Comparison of ENCODE assay signal across 8 mouse cellular contexts in the genomic region with DNA sequence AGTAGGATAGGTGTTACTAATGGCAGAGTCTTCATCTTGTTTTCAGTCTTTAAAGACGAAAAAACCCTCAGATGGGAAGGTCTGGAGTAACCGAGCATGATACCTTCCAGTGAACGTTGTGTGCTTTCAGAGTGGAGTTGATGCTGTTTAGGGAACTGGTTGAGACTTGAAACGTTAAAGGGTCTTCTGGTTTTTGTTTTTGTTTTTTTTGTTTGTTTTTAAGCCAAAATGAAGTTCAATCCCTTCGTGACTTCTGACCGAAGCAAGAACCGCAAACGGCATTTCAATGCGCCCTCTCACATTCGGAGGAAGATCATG. TPM values are rescaled to one million over a fixed set of nuclear protein-coding genes. Genes with fewer than 3 reads are reported as not detected.
DNase-seq lines count a peak whose midpoint lies in the region; ATAC-seq and TF ChIP-seq lines count a peak whose summit lies in the region.

No protein-coding gene starts in this region.

- H3K9me3 ChIP-seq in heart, embryonic 12.5 days (replicated peaks), result no peaks in the 10 kb centered on the region
- no peaks in the 10 kb centered on the region for H3K9me3 ChIP-seq in E14TG2a.4 (ENCODE audit: low read length)
- H3K9me3 ChIP-seq in forebrain, embryonic 13.5 days (replicated peaks), result no peaks in the 10 kb centered on the region
- no peaks in the 10 kb centered on the region for H3K9me3 ChIP-seq in liver, embryonic 14.5 days (ENCODE audit: control insufficient read depth, low read length)

- peak overlapping the region; percentile 94 for H3K27ac ChIP-seq in heart, embryonic 12.5 days (ENCODE audit: poor library complexity, severe bottlenecking)
- peak overlapping the region; percentile 88 for H3K27ac ChIP-seq in forebrain, embryonic 13.5 days
- H3K27ac ChIP-seq in liver, embryonic 14.5 days, result peak overlapping the region; percentile 75

- under 1% methylated on average over 10 of the region's 10 CpGs for WGBS in heart, embryonic 12.5 days
- under 1% methylated on average over 10 of the region's 10 CpGs for WGBS in forebrain, embryonic 13.5 days
- 0% methylated on average over 10 of the region's 10 CpGs for WGBS in liver, embryonic 14.5 days (ENCODE audit: insufficient replicate concordance)

- H3K36me3 ChIP-seq in heart, embryonic 12.5 days, result peaks cover 46% of the 10 kb centered on the region
- peaks cover 52% of the 10 kb centered on the region for H3K36me3 ChIP-seq in E14TG2a.4 (ENCODE audit: insufficient read depth, low read length)
- peaks cover 46% of the 10 kb centered on the region for H3K36me3 ChIP-seq in forebrain, embryonic 13.5 days (ENCODE audit: poor library complexity, severe bottlenecking)
- peaks cover 35% of the 10 kb centered on the region for H3K36me3 ChIP-seq in liver, embryonic 14.5 days (replicated peaks; ENCODE audit: control insufficient read depth, insufficient read depth, low read depth)

- no peak for TF ChIP-seq EP300 in liver, embryonic 14.5 days (IDR thresholded peaks at IDR 0.05; ENCODE audit: low read depth)

- H3K4me2 ChIP-seq in heart, embryonic 12.5 days, result peak overlapping the region; percentile 88
- peak overlapping the region; percentile 77 for H3K4me2 ChIP-seq in forebrain, embryonic 13.5 days
- peak overlapping the region; percentile 72 for H3K4me2 ChIP-seq in liver, embryonic 14.5 days (ENCODE audit: low read depth)

- H3K27me3 ChIP-seq in heart, embryonic 12.5 days (replicated peaks), result no peaks in the 10 kb centered on the region
- H3K27me3 ChIP-seq in E14TG2a.4 (ENCODE audit: insufficient read depth, low read length), result peaks cover 10% of the 10 kb centered on the region
- H3K27me3 ChIP-seq in forebrain, embryonic 13.5 days, result 0 out of 2 replicates have a peak, but pooled peaks cover 4% of the 10 kb centered on the region
- no peaks in the 10 kb centered on the region for H3K27me3 ChIP-seq in liver, embryonic 14.5 days (ENCODE audit: control insufficient read depth, insufficient read depth, low read length)

- H3K9ac ChIP-seq in heart, embryonic 12.5 days, result peak overlapping the region; percentile 93
- H3K9ac ChIP-seq in forebrain, embryonic 13.5 days, result peak overlapping the region; percentile 99
- peak overlapping the region; percentile 100 for H3K9ac ChIP-seq in liver, embryonic 14.5 days (replicated peaks)

- intact Hi-C loops in heart, postnatal 25 days (cut with DNase I), result loop anchor here (5.0 kb wide), 1 partner anchor 65 kb away; the partner anchor contains the start of gene Slc25a35

- DNase-seq in heart, postnatal 25 days (ENCODE audit: low spot score), result no peak
- DNase-seq in liver, embryonic 14.5 days (ENCODE audit: low read depth in 3 of 3, low spot score in 3 of 3), result no peak
- DNase-seq in ovary, postnatal 36 days (ENCODE audit: low spot score), result no peak
- DNase-seq in frontal cortex, postnatal 14 days (ENCODE audit: low spot score in 2 of 2), result no peak
- no peak for DNase-seq in thymus, postnatal 25 days

- peaks cover 15% of the 10 kb centered on the region for H3K4me1 ChIP-seq in heart, embryonic 12.5 days (replicated peaks)
- H3K4me1 ChIP-seq in E14TG2a.4 (replicated peaks; ENCODE audit: low read depth, low read length), result peaks cover 40% of the 10 kb centered on the region
- H3K4me1 ChIP-seq in forebrain, embryonic 13.5 days, result peaks cover 8% of the 10 kb centered on the region
- H3K4me1 ChIP-seq in liver, embryonic 14.5 days (replicated peaks; ENCODE audit: control insufficient read depth in 2 of 2, insufficient read depth in 2 of 2, low read length in 1 of 2), result peaks cover 18 to 30% of the 10 kb centered on the region in 2 experiments

- H3K4me3 ChIP-seq in heart, embryonic 12.5 days, result peak overlapping the region; percentile 78
- H3K4me3 ChIP-seq in E14TG2a.4 (replicated peaks; ENCODE audit: low read length), result peak overlapping the region; percentile 95
- H3K4me3 ChIP-seq in forebrain, embryonic 13.5 days, result peak overlapping the region; percentile 94
- H3K4me3 ChIP-seq in liver, embryonic 14.5 days (ENCODE audit: insufficient read depth in 1 of 2, low read depth in 2 of 2, low read length in 2 of 2), result peak overlapping the region; percentile 93 to 95

- ATAC-seq in heart, embryonic 12.5 days (ENCODE audit: insufficient number of reproducible peaks, low FRiP score), result no peak
- no peak for ATAC-seq in forebrain, embryonic 13.5 days
- no peak for ATAC-seq in liver, embryonic 14.5 days (ENCODE audit: insufficient read depth)

- TF ChIP-seq CTCF in E14TG2a.4 (conservative IDR thresholded peaks at IDR 0.05; ENCODE audit: low read length), result no peak
- TF ChIP-seq CTCF in liver, embryonic 14.5 days (IDR thresholded peaks at IDR 0.05; ENCODE audit: low read depth), result no peak

RNA-seq across cellular contexts. Expression of gene Rpl26, which starts 0.6 kb away (rescaled TPM):
- polyA plus RNA-seq in heart, embryonic 12.5 days (2016; fragmentation: Nextera tagmentation; extraction: Ambion mirVana), result 640 and 666 TPM in 2 replicates
- 100 to 1,000 TPM; 612 to 679 TPM for total RNA-seq in heart, postnatal 25 days (2021)
- polyA plus RNA-seq in forebrain, embryonic 13.5 days (2015; fragmentation: Nextera tagmentation; extraction: Ambion mirVana), result 787 and 887 TPM in 2 replicates
- 1,827 and 1,859 TPM in 2 replicates for polyA plus RNA-seq in liver, embryonic 14.5 days (2012; rRNA removed)
- 829 and 850 TPM in 2 replicates for polyA plus RNA-seq in liver, embryonic 14.5 days (2014; fragmentation: Nextera tagmentation; extraction: Ambion mirVana)

RNA-seq across cellular contexts. Expression of gene Rnf222, which starts 13.7 kb away (rescaled TPM):
- polyA plus RNA-seq in heart, embryonic 12.5 days (2016; fragmentation: Nextera tagmentation; extraction: Ambion mirVana), result 0.17 TPM in 1 of 2 replicates, not detected in the other
- under 1 TPM in 1 of 2 experiments, not detected in 1; 0.08 TPM for total RNA-seq in heart, postnatal 25 days (2021)
- polyA plus RNA-seq in forebrain, embryonic 13.5 days (2015; fragmentation: Nextera tagmentation; extraction: Ambion mirVana), result 0.08 TPM in 1 of 2 replicates, not detected in the other
- polyA plus RNA-seq in liver, embryonic 14.5 days (2012; rRNA removed), result 0.08 and 0.09 TPM in 2 replicates
- 0.10 TPM in 1 of 2 replicates, not detected in the other for polyA plus RNA-seq in liver, embryonic 14.5 days (2014; fragmentation: Nextera tagmentation; extraction: Ambion mirVana)

RNA-seq across cellular contexts. Expression of gene Odf4, which starts 24.9 kb away (rescaled TPM):
- polyA plus RNA-seq in heart, embryonic 12.5 days (2016; fragmentation: Nextera tagmentation; extraction: Ambion mirVana), result not detected in 2 replicates
- total RNA-seq in heart, postnatal 25 days (2021), result not detected
- 0.23 TPM in 1 of 2 replicates, not detected in the other for polyA plus RNA-seq in forebrain, embryonic 13.5 days (2015; fragmentation: Nextera tagmentation; extraction: Ambion mirVana)
- polyA plus RNA-seq in liver, embryonic 14.5 days (2012; rRNA removed), result not detected in 2 replicates
- polyA plus RNA-seq in liver, embryonic 14.5 days (2014; fragmentation: Nextera tagmentation; extraction: Ambion mirVana), result not detected in 2 replicates

RNA-seq across cellular contexts. Expression of gene Ndel1, which starts 30.3 kb away (rescaled TPM):
- 62.7 and 67.0 TPM in 2 replicates for polyA plus RNA-seq in heart, embryonic 12.5 days (2016; fragmentation: Nextera tagmentation; extraction: Ambion mirVana)
- 10 to 100 TPM; 56.0 to 60.9 TPM for total RNA-seq in heart, postnatal 25 days (2021)
- polyA plus RNA-seq in forebrain, embryonic 13.5 days (2015; fragmentation: Nextera tagmentation; extraction: Ambion mirVana), result 67.7 and 70.8 TPM in 2 replicates
- polyA plus RNA-seq in liver, embryonic 14.5 days (2012; rRNA removed), result 20.2 and 21.1 TPM in 2 replicates
- 28.1 and 30.8 TPM in 2 replicates for polyA plus RNA-seq in liver, embryonic 14.5 days (2014; fragmentation: Nextera tagmentation; extraction: Ambion mirVana)

RNA-seq across cellular contexts. Expression of gene Arhgef15, which starts 55.3 kb away (rescaled TPM):
- polyA plus RNA-seq in heart, embryonic 12.5 days (2016; fragmentation: Nextera tagmentation; extraction: Ambion mirVana), result 13.3 TPM in 2 replicates
- 10 to 100 TPM; 28.1 to 32.4 TPM for total RNA-seq in heart, postnatal 25 days (2021)
- 5.9 and 6.8 TPM in 2 replicates for polyA plus RNA-seq in forebrain, embryonic 13.5 days (2015; fragmentation: Nextera tagmentation; extraction: Ambion mirVana)
- polyA plus RNA-seq in liver, embryonic 14.5 days (2012; rRNA removed), result 1.4 and 3.5 TPM in 2 replicates
- polyA plus RNA-seq in liver, embryonic 14.5 days (2014; fragmentation: Nextera tagmentation; extraction: Ambion mirVana), result 0.89 and 1.2 TPM in 2 replicates
